Mouse (Mus musculus) midbrain, embryonic 11.5 days (tissue): ENCODE data around the gene Plekho2. TPM values are rescaled to one million over a fixed set of nuclear protein-coding genes. Genes with fewer than 3 reads are reported as not detected.

Experiments used
- ATAC-seq: fragments of 200-750 bp; cut with Nextera tagmentation; 2 replicates; pipeline ENCODE4 v1.8.0; 2017; ENCODE audit warnings: moderate TSS enrichment, moderate library complexity; ENCODE audit not compliant: low FRiP score
- DNase-seq: peaks from one replicate; pipeline ENCODE4 v3.0.0; 2015; ENCODE audit warnings: low spot score; ENCODE audit errors: missing footprints
- H3K27ac ChIP-seq: fragments of 300-500 bp; sonication (generic); 2 replicates; pipeline ENCODE4 v1.5.1; 2014; ENCODE audit warnings: low read depth, low read length
- H3K27me3 ChIP-seq: fragments of 300-500 bp; sonication (generic); 2 replicates; pipeline ENCODE4 v1.6.1; 2014; ENCODE audit warnings: mild to moderate bottlenecking, low read length, moderate library complexity, mixed read lengths; ENCODE audit not compliant: control insufficient read depth, insufficient read depth
- H3K36me3 ChIP-seq: fragments of 300-500 bp; sonication (generic); 2 replicates; pipeline ENCODE4 v1.6.1; 2014; ENCODE audit warnings: mild to moderate bottlenecking, low read length, moderate library complexity, mixed read lengths; ENCODE audit not compliant: control insufficient read depth, insufficient read depth
- H3K4me1 ChIP-seq: fragments of 300-500 bp; sonication (generic); 2 replicates; pipeline ENCODE4 v1.6.1; 2014; ENCODE audit warnings: low read length; ENCODE audit not compliant: control insufficient read depth, insufficient read depth
- H3K4me2 ChIP-seq: fragments of 300-500 bp; sonication (generic); 2 replicates; pipeline ENCODE4 v1.6.1; 2014; ENCODE audit warnings: mild to moderate bottlenecking, moderate library complexity
- H3K4me3 ChIP-seq: fragments of 300-500 bp; sonication (generic); 2 replicates; pipeline ENCODE4 v1.5.1; 2014; ENCODE audit warnings: low read depth, low read length
- H3K9ac ChIP-seq: fragments of 300-500 bp; sonication (generic); 2 replicates; pipeline ENCODE4 v1.6.1; 2014; ENCODE audit warnings: low read length
- H3K9me3 ChIP-seq: fragments of 300-500 bp; sonication (generic); 2 replicates; pipeline ENCODE4 v1.6.1; 2016; ENCODE audit warnings: low read length; ENCODE audit not compliant: control insufficient read depth
- WGBS: fragments of 180-500 bp; shearing (Covaris S2); extraction: QIAGEN DNeasy Blood & Tissue Kit; methylation state at CpG from one replicate; pipeline ENCODE4 v1.1.7; 2014; 5-methylcytosine and 5-hydroxymethylcytosine counted together
- polyA plus RNA-seq: library from polyadenylated mRNA; unstranded; fragments of >200 nt; fragmentation: Nextera tagmentation; extraction: Ambion mirVana; gene quantifications from 2 replicates; pipeline ENCODE4 v1.2.1, GENCODE M21; 2014

Gene Plekho2
- polyA plus RNA-seq, 1 experiment from 2014 or later, result 8.2 TPM

GRCm38 (mm10) chr9:65514851-65515261, 65.0 kb downstream of the Plekho2 start:
- H3K4me1 ChIP-seq, result peaks cover 4% of the 10 kb centered on the region; the same call in 1 of the 2 replicates
- H3K4me2 ChIP-seq, result no peak overlapping the region
- no peak overlapping the region for H3K9ac ChIP-seq
- no peak for ATAC-seq
- no peak for DNase-seq
- 68% methylated on average over 3 of the region's 3 CpGs for WGBS
- H3K4me3 ChIP-seq, result no peak overlapping the region
- H3K27me3 ChIP-seq, result no peaks in the 10 kb centered on the region
- H3K36me3 ChIP-seq, result no peaks in the 10 kb centered on the region
- H3K27ac ChIP-seq, result no peak overlapping the region
- H3K9me3 ChIP-seq, result no peaks in the 10 kb centered on the region

- H3K4me3 ChIP-seq, result no peak overlapping the region
- ATAC-seq (no peak), DNase-seq (no peak)
- H3K9me3 ChIP-seq, result no peaks in the 10 kb centered on the region
- H3K4me2 ChIP-seq, result no peak overlapping the region
- WGBS, result 73% methylated on average over 8 of the region's 8 CpGs
- H3K9ac ChIP-seq, result no peak overlapping the region
- H3K36me3 ChIP-seq, result no peaks in the 10 kb centered on the region
- H3K4me1 ChIP-seq, result peaks cover 3% of the 10 kb centered on the region; the same call in 1 of the 2 replicates
- H3K27me3 ChIP-seq, result no peaks in the 10 kb centered on the region
- no peak overlapping the region for H3K27ac ChIP-seq
These were observed 65.4 kb downstream of the Plekho2 start for GRCm38 (mm10) chr9:65514431-65514830.

- H3K9ac ChIP-seq, result no peak overlapping the region
These were observed 67.3 kb downstream of the Plekho2 start for GRCm38 (mm10) chr9:65512520-65512919.

GRCm38 (mm10) chr9:65508449-65508848, 71.4 kb downstream of the Plekho2 start:
- WGBS, result 85% methylated on average over 7 of the region's 7 CpGs
- DNase-seq (no peak), ATAC-seq (no peak)
- no peak overlapping the region for H3K4me2 ChIP-seq
- H3K27ac ChIP-seq, result no peak overlapping the region
- H3K4me1 ChIP-seq, result no peaks in the 10 kb centered on the region
- no peaks in the 10 kb centered on the region for H3K36me3 ChIP-seq
- H3K9ac ChIP-seq, result no peak overlapping the region
- H3K9me3 ChIP-seq, result no peaks in the 10 kb centered on the region
- H3K4me3 ChIP-seq, result no peak overlapping the region
- no peaks in the 10 kb centered on the region for H3K27me3 ChIP-seq

More at GRCm38 (mm10) chr9:65512520-65512919, 67.3 kb downstream of the Plekho2 start:
- WGBS, result 92% methylated on average over 3 of the region's 3 CpGs
- Histone ChIP-seq H3K27me3 (no peaks in the 10 kb centered on the region), H3K9me3 (no peaks in the 10 kb centered on the region), H3K36me3 (no peaks in the 10 kb centered on the region), H3K4me2 (no peak overlapping the region), H3K27ac (no peak overlapping the region), H3K4me1 (peaks cover 3% of the 10 kb centered on the region; the same call in 1 of the 2 replicates), H3K4me3 (no peak overlapping the region)
- DNase-seq (no peak), ATAC-seq (no peak)

- no peak overlapping the region for H3K9ac ChIP-seq
These were observed 76.9 kb downstream of the Plekho2 start for GRCm38 (mm10) chr9:65502721-65503505.

More at GRCm38 (mm10) chr9:65502721-65503505, 76.9 kb downstream of the Plekho2 start:
- Histone ChIP-seq H3K4me2 (no peak overlapping the region), H3K4me1 (no peaks in the 10 kb centered on the region), H3K4me3 (no peak overlapping the region), H3K9me3 (no peaks in the 10 kb centered on the region), H3K27me3 (no peaks in the 10 kb centered on the region), H3K36me3 (no peaks in the 10 kb centered on the region), H3K27ac (no peak overlapping the region)
- WGBS, result 84% methylated on average over 21 of the region's 21 CpGs
- DNase-seq (no peak), ATAC-seq (no peak)

Other genes starting within 250 kb of the Plekho2 start
- gene Pdcd7, start 233.9 kb downstream of the Plekho2 start, polyA plus RNA-seq, result 11.6 and 14.6 TPM in 2 replicates
- 0.27 and 0.37 TPM in 2 replicates for gene Ubap1l, start 219.0 kb downstream of the Plekho2 start, polyA plus RNA-seq
- gene Kbtbd13, start 188.4 kb downstream of the Plekho2 start, polyA plus RNA-seq, result 0.16 and 0.36 TPM in 2 replicates
- gene Rasl12, start 181.5 kb downstream of the Plekho2 start, polyA plus RNA-seq, result 5.6 and 5.9 TPM in 2 replicates
- not detected in 2 replicates for gene Slc51b, start 157.1 kb downstream of the Plekho2 start, polyA plus RNA-seq
- 18.3 and 18.7 TPM in 2 replicates for gene Mtfmt, start 144.3 kb downstream of the Plekho2 start, polyA plus RNA-seq
- 122 and 125 TPM in 2 replicates for gene Spg21, start 119.1 kb downstream of the Plekho2 start, polyA plus RNA-seq
- gene Ankdd1a, start 59.8 kb downstream of the Plekho2 start, polyA plus RNA-seq, result not detected in 2 replicates
- gene Pif1, start 7.1 kb upstream of the Plekho2 start, polyA plus RNA-seq, result 12.0 and 13.6 TPM in 2 replicates
- gene Rbpms2, start 49.6 kb upstream of the Plekho2 start, polyA plus RNA-seq, result 19.7 and 24.0 TPM in 2 replicates
- 199 and 215 TPM in 2 replicates for gene Oaz2, start 88.0 kb upstream of the Plekho2 start, polyA plus RNA-seq
- gene Zfp609, start 247.5 kb upstream of the Plekho2 start, polyA plus RNA-seq, result 7.4 and 7.6 TPM in 2 replicates